Mouse (Mus musculus) embryonic fibroblast, embryonic 13.5 days (primary cell): ENCODE data around the gene Nup210l. TPM values are rescaled to one million over a fixed set of nuclear protein-coding genes. Genes with fewer than 3 reads are reported as not detected.

Experiments used
- H3K27ac ChIP-seq: 2 replicates; pipeline ENCODE4 v1.5.1; 2012; ENCODE audit warnings: low read length, control low read depth, inconsistent platforms; ENCODE audit not compliant: insufficient read depth
- H3K4me1 ChIP-seq: 2 replicates; pipeline ENCODE4 v1.6.1; 2011; ENCODE audit warnings: low read length; ENCODE audit not compliant: control insufficient read depth, insufficient read depth
- H3K4me3 ChIP-seq: 2 replicates; pipeline ENCODE4 v1.5.1; 2011; ENCODE audit warnings: mild to moderate bottlenecking, control low read depth, low read length; ENCODE audit not compliant: insufficient read depth
- CTCF ChIP-seq: IDR thresholded peaks from 2 replicates; pipeline ENCODE4 v1.5.1; 2011; ENCODE audit warnings: mild to moderate bottlenecking, control low read depth, low read length, moderate library complexity, borderline replicate concordance; ENCODE audit not compliant: insufficient read depth
- POLR2A ChIP-seq: IDR thresholded peaks from 2 replicates; pipeline ENCODE4 v1.6.1; 2011; ENCODE audit warnings: low read depth, mild to moderate bottlenecking, control low read depth, low read length, moderate library complexity
- polyA plus RNA-seq: library from polyadenylated mRNA; stranded (reverse); fragments of >200 nt; gene quantifications from 2 replicates; pipeline ENCODE4 v1.2.4, GENCODE M21; 2011; ENCODE audit warnings: low read depth; ENCODE audit not compliant: missing spikeins, insufficient read length

Gene Nup210l
- polyA plus RNA-seq, 1 experiment: 0.86 TPM

GRCm38 (mm10) chr3:90079763-90080497 lies 24.0 kb upstream of the Nup210l start:
- Histone ChIP-seq H3K27ac (peak overlapping the region; percentile 97), H3K4me1 (peaks cover 20% of the 10 kb centered on the region)

DNA sequence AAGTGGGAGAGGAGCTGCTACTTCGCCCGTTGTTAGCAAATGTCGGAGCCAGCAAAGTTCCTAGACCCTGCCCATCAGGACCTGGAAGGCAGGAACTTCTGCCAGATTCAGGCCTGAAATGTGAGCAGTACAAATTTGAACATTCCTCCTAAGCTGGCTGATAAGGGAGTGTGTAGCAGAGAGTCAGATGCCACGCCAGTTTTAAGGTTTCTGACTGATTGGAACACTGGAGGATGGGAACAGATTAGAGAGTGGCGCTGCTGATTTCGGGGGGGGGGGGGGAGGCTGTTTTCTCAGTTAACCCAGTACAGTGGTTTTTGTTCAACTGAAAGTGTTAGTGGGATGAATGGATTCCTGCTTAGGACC lies 23.5 kb upstream of the Nup210l start:
- Histone ChIP-seq H3K4me3 (peak overlapping the region; percentile 95), H3K27ac (peak overlapping the region; percentile 97), H3K4me1 (peaks cover 23% of the 10 kb centered on the region)
- TF ChIP-seq CTCF: no peak
- TF ChIP-seq POLR2A: no peak

More at GRCm38 (mm10) chr3:90079763-90080497, 24.0 kb upstream of the Nup210l start:
- H3K4me3 ChIP-seq: peak overlapping the region; percentile 95
- TF ChIP-seq CTCF (no peak), POLR2A (peak; percentile 84)

- peak overlapping the region; percentile 75 for H3K4me3 ChIP-seq
- H3K4me1 ChIP-seq: peaks cover 23% of the 10 kb centered on the region
- H3K27ac ChIP-seq: 0 out of 2 replicates have a peak overlapping the region, but pooled peaks have one; percentile 8
- TF ChIP-seq CTCF: no peak
- TF ChIP-seq POLR2A: no peak
Observed at GRCm38 (mm10) chr3:90081365-90082240, 22.3 kb upstream of the Nup210l start.

DNA sequence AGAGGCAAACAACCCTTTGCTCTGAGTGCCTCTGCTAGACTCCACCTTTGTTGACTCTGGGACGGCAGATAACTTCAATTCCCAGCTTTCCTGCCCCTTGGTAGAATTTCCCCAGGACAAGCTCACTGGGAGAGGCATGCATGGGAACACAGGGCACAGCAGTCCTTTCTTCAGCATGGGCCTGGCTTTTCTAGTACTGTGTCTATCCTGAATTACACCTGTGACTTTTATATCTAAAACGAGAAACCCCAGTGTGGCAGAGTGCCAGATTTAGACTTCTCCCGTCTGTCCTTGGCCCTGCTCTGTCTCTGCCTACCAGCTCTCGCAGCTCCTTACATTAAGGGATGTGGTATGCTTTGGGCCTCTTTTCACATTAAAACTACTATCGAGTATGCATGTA lies 20.9 kb upstream of the Nup210l start:
- Histone ChIP-seq H3K27ac (no peak overlapping the region), H3K4me3 (0 out of 2 replicates have a peak overlapping the region, but pooled peaks have one; percentile 0), H3K4me1 (peaks cover 23% of the 10 kb centered on the region)
- TF ChIP-seq POLR2A (no peak), CTCF (no peak)

GRCm38 (mm10) chr3:90083698-90084324 lies 20.1 kb upstream of the Nup210l start:
- TF ChIP-seq POLR2A (no peak), CTCF (no peak)
- Histone ChIP-seq H3K4me1 (peaks cover 21% of the 10 kb centered on the region), H3K4me3 (0 out of 2 replicates have a peak overlapping the region, but pooled peaks have one; percentile 4), H3K27ac (0 out of 2 replicates have a peak overlapping the region, but pooled peaks have one; percentile 2)

DNA sequence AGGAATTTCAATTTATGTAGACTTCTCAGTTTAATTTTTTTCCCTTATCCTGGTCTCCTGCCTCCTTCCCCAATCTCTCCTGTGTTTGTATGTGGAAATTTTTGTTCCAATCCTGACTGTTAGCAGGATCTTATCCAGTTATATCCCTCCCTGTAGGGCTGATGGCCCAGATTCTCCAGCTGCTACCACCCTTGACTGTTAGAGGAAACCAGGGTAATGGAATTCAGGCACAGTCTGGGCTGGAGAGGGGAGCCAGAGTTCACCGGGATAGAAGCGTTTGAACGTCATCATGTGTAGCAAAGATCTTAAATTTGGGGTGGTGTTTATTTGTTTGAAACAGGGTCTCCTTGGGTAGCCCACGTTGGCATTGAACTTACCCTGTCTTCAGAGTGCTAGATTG lies 19.1 kb upstream of the Nup210l start:
- H3K27ac ChIP-seq: no peak overlapping the region
- TF ChIP-seq POLR2A (no peak), CTCF (no peak)
- H3K4me1 ChIP-seq: peaks cover 20% of the 10 kb centered on the region

GRCm38 (mm10) chr3:90085281-90085680 lies 18.7 kb upstream of the Nup210l start:
- Histone ChIP-seq H3K4me1 (peaks cover 20% of the 10 kb centered on the region), H3K27ac (no peak overlapping the region), H3K4me3 (no peak overlapping the region)
- TF ChIP-seq CTCF: no peak
- TF ChIP-seq POLR2A: no peak

More for the DNA sequence above, 19.1 kb upstream of the Nup210l start:
- H3K4me3 ChIP-seq: no peak overlapping the region

GRCm38 (mm10) chr3:90086068-90086467 lies 17.9 kb upstream of the Nup210l start:
- no peak overlapping the region for H3K27ac ChIP-seq
- peaks cover 20% of the 10 kb centered on the region for H3K4me1 ChIP-seq
- no peak overlapping the region for H3K4me3 ChIP-seq
- TF ChIP-seq POLR2A: no peak
- no peak for TF ChIP-seq CTCF

DNA sequence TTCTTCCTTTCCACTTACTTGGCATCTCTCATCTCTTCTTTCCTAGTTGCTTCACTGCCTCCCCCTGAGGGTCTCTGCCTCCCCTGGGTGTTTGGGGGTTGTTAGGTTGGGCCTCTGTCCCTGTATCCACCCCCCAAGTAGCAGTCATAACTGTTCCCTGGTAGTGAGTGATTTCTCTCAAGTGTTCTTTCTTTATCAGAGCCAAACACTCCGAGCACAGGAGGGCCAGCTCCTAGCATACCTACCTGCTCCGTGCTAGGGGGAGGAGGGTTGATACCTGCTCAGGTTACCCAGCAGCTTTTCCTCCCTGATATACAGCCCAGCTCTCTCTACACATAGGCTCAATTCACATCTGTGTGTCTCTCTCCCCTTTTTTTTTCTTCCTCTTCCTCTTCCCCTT lies 15.3 kb upstream of the Nup210l start:
- Histone ChIP-seq H3K4me3 (no peak overlapping the region), H3K4me1 (peaks cover 8% of the 10 kb centered on the region), H3K27ac (no peak overlapping the region)
- TF ChIP-seq CTCF (no peak), POLR2A (no peak)

- H3K4me1 ChIP-seq: no peaks in the 10 kb centered on the region
- no peak overlapping the region for H3K27ac ChIP-seq
- no peak overlapping the region for H3K4me3 ChIP-seq
- TF ChIP-seq POLR2A: no peak
- no peak for TF ChIP-seq CTCF
Observed at GRCm38 (mm10) chr3:90090892-90091291, 13.0 kb upstream of the Nup210l start.
